Mouse (Mus musculus) thymus, adult 2 months (tissue): ENCODE data around the gene Cep164. TPM values are rescaled to one million over a fixed set of nuclear protein-coding genes. Genes with fewer than 3 reads are reported as not detected.

Source experiments
- DNase-seq: peaks from one replicate; pipeline ENCODE4 v3.0.0; 2021
- H3K27ac ChIP-seq: fragments of 200-500 bp; 2 replicates; pipeline ENCODE4 v1.5.1; 2012; ENCODE audit warnings: low read length, control low read depth; ENCODE audit not compliant: control insufficient read depth, insufficient read depth
- H3K27me3 ChIP-seq: fragments of 200-500 bp; 2 replicates; pipeline ENCODE4 v1.6.1; 2012; ENCODE audit warnings: mild to moderate bottlenecking, low read length, moderate library complexity, mixed read lengths; ENCODE audit not compliant: control insufficient read depth, insufficient read depth
- H3K36me3 ChIP-seq: fragments of 200-500 bp; 2 replicates; pipeline ENCODE4 v1.6.1; 2012; ENCODE audit warnings: mild to moderate bottlenecking, low read length, moderate library complexity; ENCODE audit not compliant: control insufficient read depth, insufficient read depth
- H3K4me1 ChIP-seq: fragments of 200-500 bp; replicated peaks from 2 replicates; pipeline ENCODE4 v1.6.1; 2012; ENCODE audit warnings: low read length; ENCODE audit not compliant: control insufficient read depth, insufficient read depth
- H3K4me3 ChIP-seq: fragments of 200-500 bp; 2 replicates; pipeline ENCODE4 v1.5.1; 2012; ENCODE audit warnings: mild to moderate bottlenecking, low read length, control low read depth, moderate library complexity; ENCODE audit not compliant: control insufficient read depth, insufficient read depth
- CTCF ChIP-seq: fragments of 200-500 bp; IDR thresholded peaks from 2 replicates; pipeline ENCODE4 v1.5.1; 2012; ENCODE audit warnings: mild to moderate bottlenecking, control low read depth, low read length, moderate library complexity, borderline replicate concordance; ENCODE audit not compliant: control insufficient read depth, poor library complexity, insufficient read depth; ENCODE audit errors: extremely low read depth
- POLR2A ChIP-seq: fragments of 200-500 bp; IDR thresholded peaks from 2 replicates; pipeline ENCODE4 v1.6.1; 2012; ENCODE audit warnings: mild to moderate bottlenecking, low read length, control low read depth, moderate library complexity; ENCODE audit not compliant: control insufficient read depth, poor library complexity, insufficient read depth; ENCODE audit errors: extremely low read depth
- WGBS: fragments of 180-500 bp; shearing (Covaris S2); methylation state at CpG from one replicate; pipeline ENCODE4 v1.1.7; 2018; 5-methylcytosine and 5-hydroxymethylcytosine counted together
- polyA plus RNA-seq: library from polyadenylated mRNA; depleted of rRNA; stranded (reverse); fragments of >200 nt; gene quantifications from 2 replicates; pipeline ENCODE4 v1.2.3, GENCODE M21; 2012; rRNA removed

Gene Cep164
- polyA plus RNA-seq, 1 experiment: 32.0 TPM

GRCm38 (mm10) chr9:45739702-45740583 is 88.5 kb downstream of the Cep164 start:
- no peak overlapping the region for H3K4me3 ChIP-seq
- TF ChIP-seq CTCF: no peak
- TF ChIP-seq POLR2A: no peak
- no peak overlapping the region for H3K27ac ChIP-seq
- no peaks in the 10 kb centered on the region for H3K4me1 ChIP-seq
- H3K27me3 ChIP-seq: no peaks in the 10 kb centered on the region; the same call in 1 of the 2 replicates
- H3K36me3 ChIP-seq: no peaks in the 10 kb centered on the region
- DNase-seq: no peak
- WGBS: 61% methylated on average over 17 of the region's 17 CpGs

GRCm38 (mm10) chr9:45739001-45739701 is 89.3 kb downstream of the Cep164 start:
- no peak overlapping the region for H3K4me3 ChIP-seq
- no peak overlapping the region for H3K27ac ChIP-seq
- H3K36me3 ChIP-seq: no peaks in the 10 kb centered on the region
- WGBS: 54% methylated on average over 12 of the region's 12 CpGs
- H3K4me1 ChIP-seq: no peaks in the 10 kb centered on the region
- DNase-seq: no peak
- H3K27me3 ChIP-seq: no peaks in the 10 kb centered on the region; the same call in 1 of the 2 replicates
- no peak for TF ChIP-seq POLR2A
- no peak for TF ChIP-seq CTCF

- no peaks in the 10 kb centered on the region for H3K4me1 ChIP-seq
- WGBS: 51% methylated on average over 6 of the region's 6 CpGs
- H3K4me3 ChIP-seq: no peak overlapping the region
- no peaks in the 10 kb centered on the region for H3K27me3 ChIP-seq
- no peak for DNase-seq
- H3K27ac ChIP-seq: no peak overlapping the region
- TF ChIP-seq CTCF (no peak), POLR2A (no peak)
- no peaks in the 10 kb centered on the region for H3K36me3 ChIP-seq
Measured at GRCm38 (mm10) chr9:45733246-45733645, 95.2 kb downstream of the Cep164 start.

DNA sequence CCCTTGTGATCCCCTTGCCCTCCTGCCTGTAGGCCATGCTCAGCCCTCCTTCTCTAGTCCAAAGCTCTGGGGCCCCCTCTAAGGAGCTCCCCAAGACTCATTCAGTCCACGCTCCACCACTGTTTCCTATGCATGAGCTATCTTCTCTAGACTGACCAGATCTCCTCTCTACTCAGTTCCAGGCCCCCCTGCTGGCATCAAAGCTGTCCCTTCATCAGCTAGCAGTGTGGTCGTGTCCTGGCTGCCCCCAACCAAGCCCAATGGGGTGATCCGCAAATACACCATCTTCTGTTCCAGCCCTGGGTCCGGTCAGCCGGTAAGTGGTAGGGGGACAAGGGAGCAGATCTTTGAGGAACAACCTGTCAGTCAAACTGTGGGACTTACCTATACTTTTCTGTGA is 96.6 kb downstream of the Cep164 start:
- no peaks in the 10 kb centered on the region for H3K27me3 ChIP-seq
- TF ChIP-seq POLR2A (no peak), CTCF (no peak)
- no peak overlapping the region for H3K27ac ChIP-seq
- WGBS: 95% methylated on average over 5 of the region's 5 CpGs
- no peak overlapping the region for H3K4me3 ChIP-seq
- H3K4me1 ChIP-seq: no peaks in the 10 kb centered on the region
- no peak for DNase-seq
- H3K36me3 ChIP-seq: no peaks in the 10 kb centered on the region

DNA sequence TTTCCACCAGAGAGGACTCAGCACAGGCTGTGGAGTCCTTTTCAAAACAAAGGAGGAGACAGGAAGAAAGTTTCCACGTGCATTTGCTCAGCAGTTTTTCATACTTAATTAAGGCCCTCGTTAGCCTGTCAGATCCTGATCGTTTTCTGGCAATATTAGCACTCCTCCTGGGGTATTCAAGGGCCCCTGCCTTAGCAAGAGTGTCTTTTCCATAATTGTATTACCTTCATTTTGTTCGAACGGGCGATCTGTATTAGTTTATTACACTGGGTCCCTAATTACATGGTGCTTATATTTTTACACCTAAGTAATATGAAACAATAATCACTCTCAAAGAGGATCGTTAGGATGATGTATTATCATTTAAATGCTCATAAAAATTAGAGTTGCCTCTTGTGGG is 108.5 kb downstream of the Cep164 start:
- no peak overlapping the region for H3K27ac ChIP-seq
- DNase-seq: no peak
- 74% methylated on average over 7 of the region's 7 CpGs for WGBS
- H3K27me3 ChIP-seq: no peaks in the 10 kb centered on the region
- no peak for TF ChIP-seq CTCF
- no peak overlapping the region for H3K4me3 ChIP-seq
- H3K4me1 ChIP-seq: no peaks in the 10 kb centered on the region
- H3K36me3 ChIP-seq: no peaks in the 10 kb centered on the region

Other genes starting within 250 kb of the Cep164 start
- 7.7 and 10.1 TPM in 2 replicates for gene Bace1, start 9.9 kb upstream of the Cep164 start, polyA plus RNA-seq
- gene Pcsk7, start 77.8 kb upstream of the Cep164 start, polyA plus RNA-seq: 72.8 and 85.1 TPM in 2 replicates
- 23.1 and 30.4 TPM in 2 replicates for gene Rnf214, start 78.2 kb upstream of the Cep164 start, polyA plus RNA-seq
- 66.3 and 69.5 TPM in 2 replicates for gene Tagln, start 107.4 kb upstream of the Cep164 start, polyA plus RNA-seq
- gene Sidt2, start 126.6 kb upstream of the Cep164 start, polyA plus RNA-seq: 504 and 614 TPM in 2 replicates
- 24.4 and 27.3 TPM in 2 replicates for gene Pafah1b2, start 184.0 kb upstream of the Cep164 start, polyA plus RNA-seq
- 28.5 and 29.4 TPM in 2 replicates for gene Sik3, start 184.1 kb upstream of the Cep164 start, polyA plus RNA-seq